Mouse (Mus musculus) heart, embryonic 16.5 days (tissue): ENCODE data around the gene Gabra3. TPM values are rescaled to one million over a fixed set of nuclear protein-coding genes. Genes with fewer than 3 reads are reported as not detected.

ENCODE experiments used
- ATAC-seq: fragments of 200-750 bp; cut with Nextera tagmentation; replicated peaks from 2 replicates; pipeline ENCODE4 v1.8.0; 2017; ENCODE audit warnings: moderate number of reproducible peaks; ENCODE audit not compliant: insufficient read depth, low FRiP score; ENCODE audit errors: extremely low read depth
- H3K27ac ChIP-seq: fragments of 300-500 bp; sonication (generic); 2 replicates; pipeline ENCODE4 v1.5.1; 2014; ENCODE audit warnings: mild to moderate bottlenecking, low read length, control low read depth, moderate library complexity
- H3K27me3 ChIP-seq: fragments of 300-500 bp; sonication (generic); 2 replicates; pipeline ENCODE4 v1.6.1; 2014; ENCODE audit warnings: low read length, mixed read lengths; ENCODE audit not compliant: control insufficient read depth, insufficient read depth
- H3K36me3 ChIP-seq: fragments of 300-500 bp; sonication (generic); 2 replicates; pipeline ENCODE4 v1.6.1; 2014; ENCODE audit not compliant: control insufficient read depth, insufficient read depth
- H3K4me1 ChIP-seq: fragments of 300-500 bp; sonication (generic); 2 replicates; pipeline ENCODE4 v1.6.1; 2014; ENCODE audit warnings: low read length, mixed read lengths; ENCODE audit not compliant: control insufficient read depth, insufficient read depth
- H3K4me2 ChIP-seq: fragments of 300-500 bp; sonication (generic); 2 replicates; pipeline ENCODE4 v1.6.1; 2014; ENCODE audit warnings: low read depth, mild to moderate bottlenecking, control low read depth, low read length
- H3K4me3 ChIP-seq: fragments of 300-500 bp; sonication (generic); 2 replicates; pipeline ENCODE4 v1.5.1; 2014; ENCODE audit warnings: mild to moderate bottlenecking, control low read depth, low read length
- H3K9ac ChIP-seq: fragments of 300-500 bp; sonication (generic); 2 replicates; pipeline ENCODE4 v1.6.1; 2014; ENCODE audit warnings: low read length, control low read depth
- H3K9me3 ChIP-seq: fragments of 300-500 bp; sonication (generic); replicated peaks from 2 replicates; pipeline ENCODE4 v1.6.1; 2016; ENCODE audit warnings: low read length; ENCODE audit not compliant: control insufficient read depth
- WGBS: fragments of 180-500 bp; shearing (Covaris S2); extraction: QIAGEN DNeasy Blood & Tissue Kit; methylation state at CpG from one replicate; pipeline ENCODE4 v1.1.7; 2014; 5-methylcytosine and 5-hydroxymethylcytosine counted together
- polyA plus RNA-seq: library from polyadenylated mRNA; unstranded; fragments of >200 nt; fragmentation: Nextera tagmentation; extraction: Ambion mirVana; gene quantifications from 2 replicates; pipeline ENCODE4 v1.2.1, GENCODE M21; 2015

Gabra3 gene
- polyA plus RNA-seq: 1.2 and 1.4 TPM in 2 replicates

DNA sequence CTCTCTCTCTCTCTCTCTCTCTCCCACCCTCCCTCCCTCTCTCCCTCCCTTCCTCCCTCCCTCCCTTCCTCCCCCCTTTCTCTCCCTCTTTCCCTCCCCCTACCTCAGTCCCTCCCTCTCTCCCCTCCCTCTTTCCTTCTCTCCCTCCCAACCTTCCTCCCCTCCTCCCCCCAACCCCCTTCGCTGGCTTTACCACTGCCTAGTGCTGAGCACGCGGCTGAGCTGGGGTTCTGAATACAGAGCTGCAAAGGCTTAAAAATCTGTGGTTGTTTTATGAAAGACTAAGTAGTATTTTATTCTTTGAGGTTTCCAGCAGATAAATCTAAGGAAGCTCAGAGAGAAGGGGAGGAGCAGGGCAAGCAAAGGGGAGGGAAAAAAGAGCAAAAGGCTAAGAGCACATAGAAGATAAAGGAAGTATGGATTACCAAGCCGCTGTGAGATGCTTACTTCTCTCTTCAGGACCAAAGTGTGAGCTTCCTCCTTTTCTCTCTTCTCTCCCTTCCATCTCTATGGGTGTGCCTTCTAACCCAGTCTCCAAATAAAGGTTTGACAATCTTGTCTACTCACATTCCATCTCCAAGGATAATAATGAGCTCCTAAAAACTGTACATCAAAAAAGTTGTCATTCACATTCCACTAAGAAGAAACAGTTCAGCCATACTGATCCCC, at the start of gene Gabra3:
Gabra3 (minus strand) TSS at position 619 of the 669 bp plus-strand sequence.
- WGBS: 3% methylated on average over 4 of the region's 4 CpGs
- H3K27me3 ChIP-seq: no peaks in the 10 kb centered on the region
- H3K36me3 ChIP-seq: no peaks in the 10 kb centered on the region
- no peak for ATAC-seq
- no peak within 1 kb of the TSS for H3K27ac ChIP-seq
- no peaks in the 10 kb centered on the region for H3K9me3 ChIP-seq
- peak within 1 kb of the TSS; percentile 52 for H3K4me2 ChIP-seq
- H3K9ac ChIP-seq: no peak within 1 kb of the TSS
- no peaks in the 10 kb centered on the region for H3K4me1 ChIP-seq
- H3K4me3 ChIP-seq: peak within 1 kb of the TSS; percentile 28

DNA sequence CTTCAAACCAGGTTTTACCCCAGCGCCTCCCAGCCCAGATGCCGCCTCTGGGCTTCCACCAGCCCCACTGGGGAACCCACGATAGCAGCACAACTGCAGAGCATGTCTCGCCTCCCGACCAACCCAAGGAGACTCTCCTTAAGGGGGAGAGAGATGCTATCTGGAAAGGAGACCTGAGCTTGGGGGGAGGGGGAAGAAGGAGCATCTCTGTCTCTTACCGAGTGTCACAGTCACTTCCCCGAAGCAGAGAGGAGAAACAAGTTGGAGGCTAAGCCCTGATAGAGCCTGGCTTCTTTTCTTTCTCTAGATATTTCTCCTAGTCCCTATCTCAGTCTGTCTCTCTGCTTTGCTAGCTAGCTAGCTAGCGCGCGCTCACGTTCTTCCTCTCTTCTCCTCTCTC, 859 bp downstream of the Gabra3 start:
- Histone ChIP-seq H3K9ac (no peak overlapping the region), H3K4me1 (no peaks in the 10 kb centered on the region), H3K27ac (no peak overlapping the region), H3K4me2 (peak overlapping the region; percentile 52), H3K36me3 (no peaks in the 10 kb centered on the region), H3K4me3 (peak overlapping the region; percentile 28), H3K9me3 (no peaks in the 10 kb centered on the region), H3K27me3 (no peaks in the 10 kb centered on the region)
- WGBS: 7% methylated on average over 11 of the region's 11 CpGs
- no peak for ATAC-seq

DNA sequence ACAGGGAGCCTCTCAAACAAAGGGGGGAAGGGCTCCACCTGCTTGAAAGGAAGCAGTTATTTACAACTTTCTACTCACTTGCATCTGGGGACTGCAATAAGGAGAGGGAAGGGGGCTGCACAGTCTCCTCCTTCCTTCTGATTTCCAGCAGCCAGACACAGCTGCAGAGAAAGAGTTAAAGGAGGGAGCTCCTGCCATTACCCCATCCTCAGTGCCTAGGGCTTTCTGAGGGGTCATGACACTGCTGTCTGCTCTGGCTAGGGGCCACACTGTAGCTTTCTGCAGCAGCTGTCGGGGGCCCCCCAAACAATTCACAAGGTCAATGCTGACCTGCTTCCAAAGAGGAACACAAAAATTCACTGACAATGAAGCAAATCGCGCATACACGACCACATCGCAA, 1.3 kb downstream of the Gabra3 start:
- peak overlapping the region; percentile 28 for H3K4me3 ChIP-seq
- peak overlapping the region; percentile 52 for H3K4me2 ChIP-seq
- no peaks in the 10 kb centered on the region for H3K9me3 ChIP-seq
- WGBS: 7% methylated on average over 5 of the region's 5 CpGs
- no peak overlapping the region for H3K27ac ChIP-seq
- no peak for ATAC-seq
- H3K36me3 ChIP-seq: no peaks in the 10 kb centered on the region
- no peak overlapping the region for H3K9ac ChIP-seq
- no peaks in the 10 kb centered on the region for H3K27me3 ChIP-seq
- no peaks in the 10 kb centered on the region for H3K4me1 ChIP-seq

DNA sequence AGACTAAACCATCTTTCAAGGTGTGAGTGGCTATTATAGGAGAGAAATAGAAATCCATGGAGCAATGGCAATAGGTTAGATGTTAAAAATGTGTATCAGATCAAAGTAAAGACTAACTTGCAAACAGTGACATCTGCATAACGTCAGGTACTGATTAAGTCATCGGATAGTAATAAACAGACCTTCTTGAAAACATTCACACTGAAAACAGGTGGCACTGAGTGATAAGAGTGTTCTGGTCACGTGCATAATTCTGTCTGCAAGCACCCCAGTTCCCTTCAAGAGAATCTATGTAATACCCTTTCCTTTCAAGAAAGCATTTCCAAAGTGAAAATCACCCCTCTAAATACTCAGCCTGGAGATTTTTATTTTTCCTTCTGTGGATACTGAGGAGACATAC, 6.0 kb downstream of the Gabra3 start:
- 42% methylated on average over 3 of the region's 3 CpGs for WGBS
- Histone ChIP-seq H3K4me2 (no peak overlapping the region), H3K9me3 (no peaks in the 10 kb centered on the region), H3K27me3 (no peaks in the 10 kb centered on the region), H3K27ac (no peak overlapping the region), H3K9ac (no peak overlapping the region), H3K36me3 (no peaks in the 10 kb centered on the region), H3K4me3 (no peak overlapping the region), H3K4me1 (no peaks in the 10 kb centered on the region)
- ATAC-seq: no peak

DNA sequence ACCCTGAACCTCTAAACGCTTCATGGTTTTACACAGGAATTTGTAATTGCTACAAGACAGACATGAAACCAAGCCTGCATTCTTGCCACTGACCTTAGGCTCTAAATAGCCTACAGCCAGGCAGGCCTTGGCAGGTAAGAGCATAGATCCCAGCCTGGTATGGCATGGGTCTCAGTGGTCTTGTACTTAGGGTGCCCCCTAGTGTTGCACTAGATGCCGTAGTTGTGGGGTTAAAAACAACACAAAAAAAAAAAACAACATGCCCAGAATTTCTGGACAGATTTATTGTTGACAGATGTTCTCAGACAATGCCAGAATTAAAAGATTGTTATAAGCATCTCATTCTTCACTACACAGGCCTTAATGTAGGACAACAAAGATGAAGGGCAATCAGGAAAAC, 12.0 kb downstream of the Gabra3 start:
- no peak overlapping the region for H3K9ac ChIP-seq
- WGBS: 45% methylated on average over 2 of the region's 2 CpGs
- no peak for ATAC-seq

DNA sequence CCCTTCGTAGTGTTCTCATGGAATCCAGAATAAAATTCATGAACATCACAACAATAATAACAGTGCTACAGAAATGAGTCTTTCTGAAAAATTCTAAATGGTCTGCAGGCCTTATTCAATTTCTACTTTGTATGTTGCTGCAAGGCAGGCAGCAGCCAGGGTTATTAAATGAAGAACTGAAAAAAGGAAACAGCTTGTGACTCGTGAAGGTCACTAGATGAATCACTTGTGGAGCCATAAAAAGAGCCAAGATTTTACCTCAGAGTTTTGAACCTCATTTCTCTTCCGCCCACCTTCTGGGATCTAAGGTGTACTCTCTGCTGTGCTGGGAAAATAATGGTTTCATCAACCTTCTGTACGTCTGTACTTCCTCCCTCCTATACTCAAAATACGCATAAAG, 159.4 kb downstream of the Gabra3 start:
- H3K4me1 ChIP-seq: no peaks in the 10 kb centered on the region
- WGBS: 69% methylated on average over 5 of the region's 5 CpGs
- ATAC-seq: no peak
- no peaks in the 10 kb centered on the region for H3K27me3 ChIP-seq
- H3K4me2 ChIP-seq: no peak overlapping the region
- no peaks in the 10 kb centered on the region for H3K9me3 ChIP-seq
- H3K27ac ChIP-seq: no peak overlapping the region
- no peak overlapping the region for H3K9ac ChIP-seq
- H3K4me3 ChIP-seq: no peak overlapping the region
- no peaks in the 10 kb centered on the region for H3K36me3 ChIP-seq

More for the DNA sequence above, 12.0 kb downstream of the Gabra3 start:
- no peaks in the 10 kb centered on the region for H3K36me3 ChIP-seq
- H3K27ac ChIP-seq: no peak overlapping the region
- no peak overlapping the region for H3K4me2 ChIP-seq
- H3K27me3 ChIP-seq: no peaks in the 10 kb centered on the region
- H3K4me3 ChIP-seq: no peak overlapping the region
- H3K4me1 ChIP-seq: no peaks in the 10 kb centered on the region
- H3K9me3 ChIP-seq: no peaks in the 10 kb centered on the region

DNA sequence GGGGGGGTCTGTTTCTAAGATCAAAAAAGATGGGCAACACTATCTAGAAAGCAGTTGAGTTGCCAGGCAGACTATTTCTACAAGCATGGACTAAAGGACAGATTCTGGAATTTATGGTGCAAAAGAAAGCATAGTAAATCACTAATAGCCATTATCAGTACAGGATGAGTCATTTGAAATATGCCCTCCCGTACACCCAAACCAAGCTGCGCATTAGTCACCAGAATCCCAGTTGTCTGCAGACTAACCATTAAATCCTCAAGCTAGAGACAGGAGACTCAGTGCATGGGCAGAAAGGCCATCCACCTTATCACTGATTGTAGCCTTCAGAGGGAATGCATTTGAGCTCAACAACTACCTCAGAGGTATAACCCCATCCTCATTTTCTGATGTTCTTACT, 166.8 kb downstream of the Gabra3 start:
- 72% methylated on average over 2 of the region's 2 CpGs for WGBS
- H3K4me1 ChIP-seq: no peaks in the 10 kb centered on the region
- H3K4me2 ChIP-seq: no peak overlapping the region
- no peak overlapping the region for H3K4me3 ChIP-seq
- H3K9ac ChIP-seq: no peak overlapping the region
- H3K27me3 ChIP-seq: no peaks in the 10 kb centered on the region
- no peak for ATAC-seq
- H3K36me3 ChIP-seq: no peaks in the 10 kb centered on the region
- H3K27ac ChIP-seq: no peak overlapping the region
- no peaks in the 10 kb centered on the region for H3K9me3 ChIP-seq

DNA sequence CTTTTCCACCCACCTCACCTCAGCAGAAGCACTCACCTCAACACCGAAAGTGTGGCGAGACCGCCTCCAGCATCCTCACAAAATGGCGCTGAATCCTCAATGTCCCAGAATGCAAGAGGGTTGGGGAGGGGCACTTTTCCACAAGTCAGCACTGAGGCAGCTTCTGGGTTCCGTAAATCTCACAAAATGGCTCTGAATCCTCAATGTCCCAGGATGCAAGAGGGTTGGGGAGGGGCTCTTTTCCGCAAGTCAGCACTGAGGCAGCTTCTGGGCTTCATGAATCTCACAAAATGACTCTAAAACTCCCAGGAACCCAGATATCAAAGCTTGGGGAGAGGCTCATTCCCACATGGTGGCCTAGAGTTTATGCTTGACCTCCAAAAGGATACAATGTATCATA, 269.9 kb downstream of the Gabra3 start, which contains the start of gene Magea10:
Magea10 (minus strand) TSS at position 101 of the 400 bp plus-strand sequence.
- Histone ChIP-seq H3K4me1 (no peaks in the 10 kb centered on the region), H3K4me3 (no peak within 1 kb of the TSS), H3K27me3 (no peaks in the 10 kb centered on the region), H3K9me3 (no peaks in the 10 kb centered on the region), H3K27ac (no peak within 1 kb of the TSS), H3K4me2 (no peak within 1 kb of the TSS), H3K36me3 (no peaks in the 10 kb centered on the region), H3K9ac (no peak within 1 kb of the TSS)
- ATAC-seq: no peak
- 81% methylated on average over 6 of the region's 6 CpGs for WGBS
